Mouse (Mus musculus): ENCODE data around the gene 4933427D14Rik.

DNA sequence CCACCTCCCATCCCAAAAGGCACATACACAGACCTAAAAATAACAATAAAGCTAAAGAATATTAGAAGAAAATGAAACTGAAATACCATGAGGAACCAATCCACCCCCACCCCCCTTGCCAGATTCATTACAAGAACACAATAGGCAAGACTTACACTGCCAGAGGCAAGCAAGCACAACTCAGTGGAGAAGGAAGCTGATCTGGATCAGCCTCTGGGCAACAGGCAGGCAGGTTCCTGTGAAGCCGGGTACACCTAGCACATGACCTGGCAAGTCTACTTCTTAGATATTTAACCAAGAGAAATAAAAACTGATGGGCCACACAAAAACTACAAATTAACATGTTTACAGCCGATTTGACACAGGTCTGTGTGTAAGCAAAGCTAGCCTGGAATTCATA lies 44.1 kb downstream of the 4933427D14Rik start:
- TF ChIP-seq POLR2A (IDR thresholded peaks at IDR 0.05; ENCODE audit: control insufficient read depth, extremely low read depth, insufficient read depth, low read length, poor library complexity), result no peak
- no peak for TF ChIP-seq CTCF (IDR thresholded peaks at IDR 0.05; ENCODE audit: borderline replicate concordance, control insufficient read depth, extremely low read depth, insufficient read depth, low read length, poor library complexity)
